Mouse (Mus musculus) cerebellum, postnatal 25 days (tissue): ENCODE results near the gene Dtx1.
A peak's percentile ranks its signal among the peaks of the same experiment; 100 is the strongest.

ENCODE experiments used
- DNase-seq, 2 experiments: peaks; one replicate each; pipeline ENCODE4 v3.0.0; 2021; ENCODE audit warnings: mixed read lengths in 2 of 2

Gene Dtx1

GRCm38 (mm10) chr5:120703660-120704059 lies 8.1 kb downstream of the Dtx1 start:
- DNase-seq, result peak in 1 of 2 experiments; percentile 9

DNA sequence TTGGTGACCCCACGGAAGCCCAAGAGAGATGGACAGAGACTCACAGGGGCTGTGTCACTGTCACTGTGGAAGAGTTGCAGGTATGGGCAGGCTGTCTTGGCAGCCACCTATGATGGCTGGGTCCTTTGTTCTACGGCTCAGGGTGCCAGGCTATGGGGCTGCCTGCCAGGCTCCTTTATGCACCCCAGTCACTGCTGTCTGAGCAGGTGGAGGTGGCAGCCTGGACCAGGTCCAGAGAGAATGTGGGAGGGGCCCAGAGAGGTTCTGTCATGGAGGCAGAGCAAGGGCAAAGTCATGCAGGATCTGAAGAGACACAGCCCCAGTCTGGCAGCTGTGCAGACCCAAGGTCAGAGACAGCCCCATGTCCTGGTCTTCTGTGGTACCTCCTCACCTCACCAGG lies 8.8 kb downstream of the Dtx1 start:
- DNase-seq, result peak; percentile 86 to 91

GRCm38 (mm10) chr5:120702421-120702820 lies 9.3 kb downstream of the Dtx1 start:
- DNase-seq, result peak; percentile 72 to 80

DNA sequence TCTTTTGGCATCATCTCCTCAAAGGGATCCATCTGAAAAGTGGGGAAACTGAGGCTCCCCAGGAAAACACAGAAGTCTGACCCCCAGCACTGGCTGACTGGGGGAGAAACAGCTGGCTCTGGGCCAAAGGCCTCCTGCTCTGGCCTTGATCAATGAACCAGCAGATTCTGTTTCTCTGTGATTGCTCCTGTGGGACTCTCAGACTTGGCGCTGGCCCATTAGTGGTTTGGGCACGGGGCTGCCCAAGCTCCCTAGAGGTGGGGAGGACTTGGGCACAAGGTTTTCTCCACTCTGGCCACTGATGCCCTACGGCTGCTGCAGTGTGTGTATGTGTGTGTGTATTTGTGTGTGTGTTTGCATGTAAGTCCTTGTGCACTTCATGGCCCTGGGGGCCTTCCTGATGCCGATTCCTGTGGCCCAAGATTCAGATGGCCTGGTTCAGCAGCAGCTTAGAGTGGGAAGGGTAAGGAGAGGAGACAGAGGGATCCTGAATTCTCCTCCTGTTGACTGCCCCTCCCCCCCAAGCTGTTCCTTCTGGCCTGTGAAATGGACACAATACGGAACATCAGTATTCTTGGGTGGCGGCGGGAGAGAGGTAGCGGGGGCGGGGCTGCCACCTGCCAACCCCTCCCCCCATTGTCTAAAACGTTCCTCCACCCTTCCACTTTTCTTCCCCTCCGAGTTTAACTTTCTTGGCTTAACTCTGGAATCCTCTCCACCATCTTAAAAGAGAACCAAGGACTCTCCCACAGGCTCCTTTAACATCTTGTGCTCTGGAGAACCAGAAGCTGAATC lies 10.5 kb downstream of the Dtx1 start:
- peak in 1 of 2 experiments; percentile 50 for DNase-seq

DNA sequence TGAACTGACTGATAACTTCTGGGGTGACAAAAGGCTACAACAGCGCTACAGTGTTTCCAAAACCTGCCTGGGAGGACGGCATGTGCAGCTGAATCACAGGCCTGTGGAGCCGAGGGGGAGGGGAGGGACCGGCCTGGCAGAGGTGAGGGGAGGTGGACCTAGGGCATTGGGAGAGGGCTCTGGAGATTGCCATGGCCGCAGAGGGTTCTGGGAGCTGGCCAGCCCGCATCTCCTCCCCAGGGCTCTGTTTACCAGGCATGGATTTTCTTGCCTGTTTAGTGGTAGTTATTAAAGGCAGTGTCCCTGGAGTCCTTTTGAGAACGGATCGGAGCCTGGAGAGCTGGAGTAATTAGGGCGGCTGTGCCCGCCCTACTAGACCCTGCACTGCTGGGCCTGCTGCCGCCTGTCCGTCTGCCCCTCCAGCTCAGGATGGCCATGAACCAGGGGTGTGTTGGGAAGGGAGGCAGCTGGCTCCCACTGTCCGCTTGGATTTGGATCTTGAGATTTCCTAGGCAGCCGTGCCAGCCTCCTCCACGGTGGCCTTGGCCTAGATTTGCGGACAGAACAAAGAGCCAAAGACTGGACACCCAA lies 12.8 kb downstream of the Dtx1 start:
- peak; percentile 67 to 70 for DNase-seq

- peak in 1 of 2 experiments; percentile 4 for DNase-seq
Measured at GRCm38 (mm10) chr5:120698181-120698580, 13.5 kb downstream of the Dtx1 start.

- DNase-seq, result no peak
Measured at GRCm38 (mm10) chr5:120696865-120697264, 14.9 kb downstream of the Dtx1 start.

DNA sequence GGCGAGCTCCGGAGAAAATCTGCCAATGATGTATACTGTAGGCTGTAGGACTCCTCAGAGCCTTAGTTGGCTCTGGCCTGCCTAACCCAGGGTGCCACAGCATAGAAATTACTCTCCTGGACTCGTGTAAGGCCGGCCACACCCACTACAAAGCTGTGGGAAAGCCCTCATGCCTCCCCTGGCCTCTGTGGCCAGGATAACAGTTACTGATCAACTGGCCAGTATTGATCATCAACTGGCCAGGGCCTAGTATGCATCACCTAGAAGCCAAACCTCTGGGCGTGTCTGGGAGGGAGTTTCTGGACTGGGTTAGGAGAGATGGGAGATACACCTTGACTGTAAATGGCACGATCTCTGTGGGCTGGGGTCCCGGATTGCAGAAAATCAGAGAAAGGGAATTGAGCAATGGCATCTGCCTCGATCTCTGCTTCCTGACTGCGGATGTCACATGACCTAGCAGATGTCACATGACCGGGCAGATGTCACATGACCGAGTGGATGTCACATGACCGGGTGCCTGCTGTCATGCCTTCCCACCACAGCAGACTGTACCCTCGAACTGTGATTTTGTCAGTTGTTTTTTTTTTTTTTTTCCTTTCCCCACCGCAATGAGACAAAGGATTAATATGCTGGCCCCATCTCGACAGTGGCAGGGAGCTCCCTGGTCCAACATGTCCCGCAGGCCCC lies 15.5 kb downstream of the Dtx1 start:
- DNase-seq, result no peak

DNA sequence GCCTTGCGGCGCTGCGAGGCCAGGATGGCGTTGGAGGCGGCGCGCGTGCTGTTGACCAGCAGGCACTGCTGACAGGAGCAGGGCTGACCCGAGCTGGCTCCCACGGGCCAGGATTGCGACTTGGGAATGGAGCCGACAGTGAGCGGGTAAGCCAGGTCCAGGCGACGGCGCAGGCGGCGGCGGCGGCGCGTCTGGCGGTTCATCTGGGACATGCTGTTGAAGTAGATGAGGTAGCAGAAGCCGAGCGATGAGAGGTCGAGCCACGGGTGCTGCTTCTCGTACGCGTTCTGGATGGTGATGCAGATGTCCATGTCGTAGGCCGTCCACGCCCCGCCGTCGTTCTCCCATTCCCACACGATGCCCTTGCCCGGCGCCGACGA lies 17.0 kb downstream of the Dtx1 start:
- peak; percentile 74 to 79 for DNase-seq

DNA sequence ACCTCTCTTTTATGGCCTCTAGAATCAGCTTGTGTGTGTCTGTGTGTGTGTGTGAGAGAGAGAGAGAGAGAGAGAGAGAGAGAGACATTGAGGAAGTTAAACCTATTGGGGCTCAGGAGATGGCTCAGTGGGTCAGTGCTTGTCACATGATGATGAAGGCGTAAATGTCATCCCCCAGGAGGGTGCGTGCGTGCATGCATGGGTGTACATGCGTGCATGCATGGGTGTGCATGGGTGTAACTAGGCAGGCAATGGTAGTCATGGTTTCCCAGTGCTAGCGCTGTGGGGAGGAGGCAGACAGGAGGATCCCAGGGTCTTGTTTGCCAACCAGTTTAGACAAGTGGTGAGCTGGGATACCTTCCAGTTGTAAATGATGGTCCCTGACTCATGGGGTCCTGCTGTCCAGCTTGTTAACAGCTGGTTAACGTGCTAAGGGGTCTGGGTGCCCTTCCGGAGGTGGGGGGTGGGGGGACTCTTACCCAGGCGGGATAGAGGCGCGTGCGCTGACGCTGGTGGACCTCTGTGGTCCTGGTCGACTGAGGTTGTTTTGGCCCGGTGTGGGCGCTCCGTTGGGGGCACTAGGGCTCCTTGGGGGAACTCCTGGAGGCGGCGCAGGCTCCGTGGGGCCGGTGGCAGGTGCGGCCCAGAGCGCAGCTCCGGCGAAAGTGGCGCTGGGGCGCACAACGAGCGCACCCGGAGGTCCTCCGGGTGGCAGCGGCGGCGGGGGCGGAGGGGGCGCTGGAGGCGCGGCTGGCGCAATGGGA lies 17.6 kb downstream of the Dtx1 start:
- no peak for DNase-seq

- DNase-seq, result no peak
Measured at GRCm38 (mm10) chr5:120692034-120692433, 19.7 kb downstream of the Dtx1 start.

DNA sequence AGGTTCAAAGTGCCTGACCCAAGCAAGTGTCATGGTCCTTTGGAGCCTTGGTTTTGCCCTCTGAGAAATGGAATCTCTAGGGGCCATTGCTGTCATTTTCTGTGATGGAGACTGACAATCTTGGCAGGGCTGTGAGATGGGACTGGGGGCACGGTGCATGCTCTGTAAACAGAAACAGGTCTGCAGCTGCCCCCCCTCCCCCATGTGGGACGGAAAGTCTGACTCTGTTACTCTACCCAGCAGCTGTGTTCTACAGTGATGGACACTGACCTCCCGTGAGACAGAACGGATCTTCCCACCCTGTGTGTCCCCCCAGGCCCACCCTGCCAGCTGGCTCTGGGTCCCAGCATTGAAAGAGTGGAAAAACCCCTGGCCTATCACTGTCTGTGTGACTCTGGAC lies 21.3 kb downstream of the Dtx1 start:
- DNase-seq, result no peak

DNA sequence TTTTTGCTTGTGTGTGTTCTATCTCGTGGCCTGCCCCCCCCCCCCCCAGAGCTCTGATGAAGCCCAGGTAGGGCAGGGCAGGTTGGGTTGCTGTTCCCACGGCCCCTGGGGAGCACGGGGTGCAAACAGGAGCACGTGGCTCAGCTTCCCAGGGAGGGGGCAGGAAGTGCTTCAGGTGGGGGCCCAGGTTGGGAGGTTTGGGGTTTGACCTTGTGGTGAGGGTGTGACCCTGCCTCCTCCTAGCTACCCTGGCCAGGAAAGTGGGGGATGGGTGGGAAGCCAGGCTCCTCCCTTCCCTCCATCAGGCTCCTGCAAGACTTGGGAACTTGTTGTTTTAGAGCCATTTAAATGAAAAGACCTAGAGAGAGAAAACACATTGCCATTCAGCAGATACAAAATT lies 23.3 kb downstream of the Dtx1 start:
- DNase-seq, result no peak

DNA sequence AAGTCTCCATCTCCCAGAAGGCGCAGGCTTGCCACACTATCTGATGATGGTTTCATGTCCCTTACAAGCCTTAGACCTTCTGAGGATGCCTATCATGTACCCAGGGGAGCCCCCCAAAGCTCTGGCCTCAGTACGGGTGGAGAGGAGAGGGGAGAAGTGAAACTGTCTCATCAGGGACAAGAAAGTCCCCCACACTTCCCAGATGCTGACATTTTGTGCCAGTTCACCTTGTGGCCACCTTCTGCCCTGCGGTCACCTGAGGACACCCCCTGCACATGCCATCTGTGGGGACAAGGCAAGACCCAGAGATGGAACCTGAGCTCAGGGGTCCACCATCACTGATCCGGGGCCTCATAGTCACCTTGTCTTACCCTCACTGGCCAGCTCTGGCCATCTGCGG lies 23.8 kb downstream of the Dtx1 start:
- no peak for DNase-seq

- no peak for DNase-seq
Measured at GRCm38 (mm10) chr5:120687484-120687851, 24.3 kb downstream of the Dtx1 start.

DNA sequence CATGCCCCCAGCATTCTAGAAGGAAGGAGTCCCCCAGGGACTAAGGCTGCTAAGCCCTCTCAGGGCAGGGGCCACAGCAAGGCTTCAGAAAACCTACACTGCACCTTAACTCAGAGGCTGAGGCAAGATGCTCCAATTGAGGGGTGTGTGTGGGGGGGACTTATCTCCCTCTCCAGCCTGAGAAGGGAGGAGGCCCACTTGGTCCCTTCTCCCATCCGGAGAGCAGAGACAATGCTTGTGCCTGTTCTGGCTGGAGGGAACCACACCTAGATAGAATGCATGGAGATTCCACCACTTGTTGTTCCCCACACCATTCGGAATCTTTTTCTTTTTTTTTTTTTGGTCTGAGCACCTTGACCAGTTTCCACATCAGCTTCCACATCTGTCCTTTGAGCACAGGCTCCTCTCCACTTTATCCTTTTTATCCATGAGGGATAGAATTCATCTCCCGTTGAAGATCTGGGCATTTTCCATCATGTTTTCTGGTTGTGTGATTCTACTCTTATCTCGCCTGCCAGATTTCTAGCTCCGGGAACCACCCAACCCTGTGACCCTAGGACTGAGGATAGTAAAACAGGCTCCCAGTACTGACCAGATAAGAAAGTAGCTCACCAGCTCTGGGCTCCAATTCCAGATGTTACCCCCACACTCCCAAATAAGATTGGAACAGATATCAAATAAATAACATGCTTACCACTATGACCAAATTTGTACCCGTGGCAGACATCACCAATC lies 24.8 kb downstream of the Dtx1 start:
- DNase-seq, result no peak

- no peak for DNase-seq
Measured at GRCm38 (mm10) chr5:120685678-120686077, 26.0 kb downstream of the Dtx1 start.

GRCm38 (mm10) chr5:120682982-120683771 lies 28.6 kb downstream of the Dtx1 start:
- DNase-seq, result no peak

- DNase-seq, result peak in 1 of 2 experiments; percentile 52
Measured at GRCm38 (mm10) chr5:120680918-120681317, 30.8 kb downstream of the Dtx1 start.

DNA sequence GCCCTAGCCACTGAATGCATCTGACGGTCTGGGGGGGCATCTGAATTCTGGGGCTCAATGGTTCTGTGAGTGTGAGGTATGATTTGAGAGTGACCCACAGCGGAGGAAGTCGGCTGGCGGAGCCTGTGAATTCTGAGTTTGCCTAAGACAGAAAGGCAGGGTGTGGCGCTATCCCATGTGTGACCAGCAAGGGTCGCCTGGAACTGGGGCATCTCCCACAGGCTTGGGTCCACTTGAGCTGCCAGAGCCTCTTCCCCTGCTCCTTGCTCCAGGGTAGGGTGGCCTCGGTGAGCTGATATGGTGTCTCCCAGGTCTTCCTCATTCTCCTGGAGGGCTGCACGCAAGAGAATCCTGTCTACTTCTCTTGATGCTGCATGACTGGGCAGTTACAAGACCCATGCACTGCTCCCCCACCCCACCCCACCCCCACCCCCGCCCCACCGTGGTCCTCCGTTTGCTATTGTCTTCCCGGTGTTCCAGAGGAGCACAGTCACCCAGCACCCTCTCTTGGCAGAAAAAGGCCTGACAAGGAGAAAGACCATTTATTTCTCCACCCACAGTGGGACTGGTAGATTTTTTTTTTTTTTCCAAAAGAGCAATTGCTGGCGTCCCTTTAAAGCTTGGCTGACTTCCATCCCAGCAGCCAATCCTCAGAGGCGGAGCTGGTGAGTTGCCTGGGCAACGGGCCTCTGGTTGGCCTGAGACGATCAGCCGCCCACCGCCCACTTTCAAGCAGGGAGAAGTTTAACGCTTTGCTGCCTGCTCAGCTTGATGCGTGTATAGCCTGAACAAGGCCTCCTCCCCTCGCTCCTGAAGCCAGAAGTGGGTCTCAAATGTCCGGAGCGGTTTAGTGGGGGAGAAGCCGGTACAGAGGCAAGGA lies 31.8 kb downstream of the Dtx1 start:
- peak; percentile 73 to 83 for DNase-seq

DNA sequence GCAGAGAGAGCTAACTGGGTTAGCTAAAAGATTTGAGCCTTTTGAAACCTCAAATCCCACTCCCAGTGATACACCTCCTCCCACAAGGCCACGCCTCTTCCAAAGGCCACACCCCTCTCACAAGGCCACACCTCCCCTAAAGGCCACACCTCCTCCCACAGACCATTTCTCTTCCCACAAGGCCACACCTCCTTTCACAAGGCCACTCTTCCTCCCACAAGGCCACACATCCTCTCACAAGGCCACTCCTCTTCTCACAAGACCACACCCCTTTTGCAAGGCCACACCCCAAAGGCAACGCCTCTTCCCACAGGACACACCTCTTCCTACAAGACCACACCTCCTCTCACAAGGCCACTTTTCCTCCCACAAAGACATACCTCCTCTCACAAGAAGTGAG lies 34.2 kb downstream of the Dtx1 start:
- no peak for DNase-seq
